Mouse (Mus musculus) monocyte, adult 5-6 weeks (primary cell): ENCODE results near the gene Csdc2. TPM values are rescaled to one million over a fixed set of nuclear protein-coding genes. Genes with fewer than 3 reads are reported as not detected.
A peak's percentile ranks its signal among the peaks of the same experiment; 100 is the strongest.

Source experiments
- ATAC-seq: fragments of 153-309, 156-312 bp; replicated peaks from 2 replicates; pipeline ENCODE4 v1.8.0; 2017; ENCODE audit warnings: mild to moderate bottlenecking; ENCODE audit not compliant: low TSS enrichment, insufficient number of reproducible peaks, severe bottlenecking, poor library complexity, low FRiP score
- total RNA-seq: library from RNA; stranded (forward); fragments of 200-1000, 200-491, 200-594 nt; gene quantifications from 3 replicates; pipeline ENCODE4 v1.2.3, GENCODE M21; 2017

The Csdc2 gene
- total RNA-seq, 1 experiment from 2014 or later, result not detected

- no peak for ATAC-seq
These were observed 15.9 kb upstream of the Csdc2 start for GRCm38 (mm10) chr15:81920546-81921217.

GRCm38 (mm10) chr15:81921255-81921654 is 15.3 kb upstream of the Csdc2 start:
- no peak for ATAC-seq

DNA sequence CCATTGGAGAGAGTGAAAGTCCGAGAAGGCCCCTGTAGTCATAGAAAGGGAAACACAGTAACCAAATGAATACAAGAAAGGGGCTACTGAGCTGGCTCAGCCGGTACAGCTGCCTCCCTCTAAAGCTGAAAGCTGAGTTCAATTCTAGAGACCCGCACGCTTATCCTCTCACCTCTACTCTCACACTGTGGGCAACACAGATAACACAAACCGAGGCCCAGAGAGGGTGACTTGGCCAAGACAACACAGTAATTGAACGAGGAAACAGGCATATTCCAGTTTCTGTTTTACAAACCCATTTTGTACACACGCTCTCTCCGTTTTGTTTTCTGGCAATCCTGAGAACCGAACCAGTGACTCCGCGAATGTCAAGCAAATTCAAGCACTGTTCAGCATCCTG is 11.6 kb upstream of the Csdc2 start:
- no peak for ATAC-seq

DNA sequence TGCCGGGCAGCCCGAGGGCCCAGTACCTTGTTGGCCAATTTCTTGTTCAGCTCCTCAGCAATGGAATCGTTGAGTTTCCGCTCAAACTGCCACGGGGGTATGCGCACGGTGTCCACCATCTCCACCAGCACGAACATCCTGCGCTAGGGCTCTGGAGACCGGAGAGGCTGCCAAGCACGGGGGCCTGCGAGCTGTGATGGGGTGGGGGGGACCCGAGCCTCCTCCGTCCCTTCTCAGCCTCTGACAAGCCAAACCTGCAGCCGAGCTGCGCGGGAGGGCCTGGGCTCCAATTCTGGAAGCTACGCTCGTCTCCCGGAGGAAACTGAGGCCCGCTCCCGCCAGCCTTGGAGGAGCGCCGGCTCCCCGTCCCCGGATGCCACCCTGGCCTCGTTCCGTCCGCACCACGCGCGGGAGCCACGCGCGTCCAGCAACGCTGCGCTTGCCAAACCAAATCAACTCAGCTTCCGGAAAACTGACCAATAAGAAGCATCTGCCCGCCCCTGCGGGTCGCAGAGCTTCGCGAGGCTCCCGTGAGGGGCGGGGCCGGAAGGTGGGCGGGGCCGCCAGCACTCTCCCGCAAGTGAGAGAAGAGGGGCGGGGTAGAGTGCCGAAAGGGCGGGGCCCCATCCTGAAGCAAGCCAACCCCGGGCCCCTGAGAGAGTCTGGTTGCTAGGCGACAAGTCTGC is 10.7 kb upstream of the Csdc2 start, which contains the start of gene Polr3h:
Gene Polr3h (minus strand): TSS at position 481 of the 686 bp plus-strand sequence.
- ATAC-seq, result peak; percentile 82

- ATAC-seq, result no peak
These were observed 10.1 kb upstream of the Csdc2 start for GRCm38 (mm10) chr15:81926446-81926822.

- no peak for ATAC-seq
These were observed 8.8 kb upstream of the Csdc2 start for GRCm38 (mm10) chr15:81927741-81928140.

- peak; percentile 32 for ATAC-seq
These were observed 8.3 kb upstream of the Csdc2 start for GRCm38 (mm10) chr15:81928277-81928676.

DNA sequence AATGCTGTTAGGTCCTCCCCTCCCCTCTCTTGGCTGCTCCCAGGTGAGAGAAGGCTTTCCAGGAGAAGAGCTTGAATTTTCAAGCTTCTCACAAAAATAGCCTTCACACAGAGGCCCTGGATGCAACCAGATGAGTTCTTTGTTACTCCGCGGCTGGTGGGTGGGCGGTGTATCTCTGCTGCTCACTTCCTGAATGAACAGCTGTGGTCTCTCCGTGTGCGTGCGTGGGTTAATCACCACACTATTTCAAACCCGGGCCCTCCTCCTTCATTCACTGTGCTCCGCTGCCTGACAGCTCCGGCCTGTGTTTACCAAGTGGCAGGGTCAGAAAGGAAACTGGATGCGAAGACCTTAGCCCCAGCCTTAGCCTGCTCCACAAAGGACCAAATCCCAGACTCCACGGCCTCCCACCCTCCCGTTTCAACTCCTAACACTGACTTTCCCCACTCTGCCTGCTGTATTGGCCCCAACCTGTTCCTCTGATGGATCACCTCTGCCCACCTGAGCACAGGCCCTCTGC is 3.5 kb upstream of the Csdc2 start:
- no peak for ATAC-seq

GRCm38 (mm10) chr15:81933986-81934385 is 2.6 kb upstream of the Csdc2 start:
- peak; percentile 52 for ATAC-seq

DNA sequence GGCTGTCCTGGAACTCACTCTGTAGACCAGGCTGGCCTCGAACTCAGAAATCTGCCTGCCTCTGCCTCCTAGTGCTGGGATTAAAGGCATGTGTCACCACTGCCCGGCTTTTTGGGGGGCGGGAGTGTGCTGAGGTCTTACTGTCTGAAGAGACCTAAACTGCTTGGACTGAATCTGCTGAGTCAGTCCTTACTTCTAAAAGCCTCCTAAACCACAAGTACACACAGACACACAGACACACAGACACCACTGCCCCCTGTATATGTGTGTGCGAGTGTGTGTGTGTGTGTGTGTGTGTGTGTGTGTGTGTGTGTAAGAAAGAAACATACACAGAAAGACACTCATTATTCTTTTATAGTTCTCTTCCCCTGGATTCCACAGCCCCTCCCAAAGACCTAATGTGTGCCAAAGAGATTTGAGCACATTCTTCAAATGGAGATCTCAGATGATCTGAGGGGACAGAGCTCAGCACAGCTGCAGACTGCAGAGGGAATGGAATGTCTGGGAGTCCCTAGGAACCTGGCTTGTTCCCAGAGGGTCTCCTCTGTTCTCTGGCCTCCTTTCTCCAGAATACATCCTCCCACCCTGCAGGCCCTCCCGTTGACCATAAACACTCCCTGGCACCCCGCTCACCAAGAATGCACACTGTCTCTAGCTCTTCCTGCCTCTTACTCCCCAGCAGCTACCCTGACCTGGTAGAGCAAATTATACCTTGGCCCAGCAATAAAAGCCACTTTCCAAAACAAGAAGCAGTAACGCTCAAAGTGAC is 506 bp upstream of the Csdc2 start:
- ATAC-seq, result no peak

DNA sequence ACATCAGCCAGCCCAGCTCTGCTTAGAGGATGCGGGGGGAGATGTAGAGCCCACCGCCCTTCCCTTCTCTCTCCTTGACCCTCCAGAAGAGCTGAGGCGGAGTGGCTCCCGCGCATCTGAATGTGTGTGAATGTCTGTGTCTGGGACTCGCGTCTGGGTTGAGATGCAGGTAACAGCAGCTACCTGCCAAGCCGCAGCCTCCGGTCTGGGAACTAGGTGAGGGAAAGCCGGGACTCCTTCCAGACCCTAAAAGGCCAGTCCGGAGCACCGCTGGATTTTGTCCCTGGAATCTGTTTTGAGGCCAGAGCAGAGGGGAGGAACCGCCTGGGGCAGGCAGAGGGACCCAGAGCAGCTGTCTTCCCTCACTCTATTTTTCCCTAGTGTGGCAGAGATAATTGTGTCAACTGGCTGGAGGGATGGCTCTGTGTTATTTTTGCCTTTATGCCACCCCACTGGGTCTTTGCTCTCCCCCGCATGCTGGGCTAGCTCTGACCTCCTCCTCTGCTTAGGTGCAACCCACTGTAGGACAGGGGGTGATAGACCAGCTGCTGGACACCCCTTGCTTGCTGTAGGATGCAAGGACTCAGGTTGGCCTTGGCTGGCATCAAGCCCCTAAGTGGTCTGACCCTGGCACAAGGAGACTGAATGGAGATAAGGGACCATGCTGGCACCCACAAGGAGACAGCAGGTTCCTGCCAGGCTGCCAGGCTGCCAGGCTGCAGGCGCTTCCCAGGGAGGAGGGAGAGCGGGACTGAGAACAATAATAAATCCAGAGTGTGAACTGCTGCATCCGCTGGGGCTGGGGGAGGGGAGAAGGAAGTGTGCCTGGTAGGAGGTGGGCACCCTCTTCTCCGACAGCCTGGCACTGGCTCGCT is 776 bp downstream of the Csdc2 start:
- no peak for ATAC-seq

GRCm38 (mm10) chr15:81938246-81938645 is 1.7 kb downstream of the Csdc2 start:
- ATAC-seq, result no peak

DNA sequence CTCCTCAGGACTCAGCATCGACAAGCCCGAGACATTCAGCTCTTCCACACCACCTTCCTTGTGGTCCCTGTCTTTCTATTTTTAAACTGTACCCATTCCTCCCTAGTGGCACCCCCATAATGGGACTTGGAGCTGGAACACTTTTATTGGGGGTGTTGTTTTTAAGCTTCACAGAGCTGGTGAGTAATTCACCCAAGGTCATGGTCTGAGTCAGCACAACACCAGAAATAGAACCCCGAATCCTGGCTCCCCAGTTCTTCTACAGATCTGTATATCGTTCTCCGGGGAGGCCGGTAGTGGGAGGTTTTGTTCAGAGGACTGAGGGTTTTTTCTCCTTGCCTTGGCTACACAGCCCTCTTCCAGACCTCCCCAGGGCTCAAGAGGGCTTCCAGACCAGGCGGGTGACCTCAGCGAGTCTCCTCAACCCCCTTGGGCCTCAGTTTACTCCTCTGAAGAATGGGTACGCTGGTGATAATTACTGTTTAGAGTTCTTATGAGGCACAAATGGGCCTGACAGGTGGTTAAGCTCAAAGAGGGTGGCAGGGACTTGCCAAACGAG is 2.7 kb downstream of the Csdc2 start:
- no peak for ATAC-seq

GRCm38 (mm10) chr15:81939774-81940173 is 3.2 kb downstream of the Csdc2 start:
- no peak for ATAC-seq

- no peak for ATAC-seq
These were observed 3.7 kb downstream of the Csdc2 start for GRCm38 (mm10) chr15:81940219-81940618.

DNA sequence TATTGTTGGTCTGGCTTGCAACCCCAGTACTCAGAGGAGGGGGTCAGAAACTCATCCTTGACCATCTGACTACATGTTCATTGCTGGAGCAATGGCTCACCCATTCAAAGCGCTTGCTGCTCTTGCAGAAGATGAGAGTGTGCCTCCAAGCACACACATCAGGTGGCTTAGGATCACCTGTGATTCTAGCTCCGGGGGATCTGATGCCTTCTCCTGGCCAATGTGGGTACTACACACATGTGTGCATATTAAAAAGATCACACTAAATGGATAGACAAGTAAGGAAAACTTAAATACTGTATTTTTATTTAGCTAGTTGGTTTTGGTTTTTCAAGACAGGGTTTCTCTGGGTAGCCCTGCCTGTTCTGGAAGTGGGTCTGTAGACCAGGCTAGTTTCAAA is 4.5 kb downstream of the Csdc2 start:
- ATAC-seq, result no peak

DNA sequence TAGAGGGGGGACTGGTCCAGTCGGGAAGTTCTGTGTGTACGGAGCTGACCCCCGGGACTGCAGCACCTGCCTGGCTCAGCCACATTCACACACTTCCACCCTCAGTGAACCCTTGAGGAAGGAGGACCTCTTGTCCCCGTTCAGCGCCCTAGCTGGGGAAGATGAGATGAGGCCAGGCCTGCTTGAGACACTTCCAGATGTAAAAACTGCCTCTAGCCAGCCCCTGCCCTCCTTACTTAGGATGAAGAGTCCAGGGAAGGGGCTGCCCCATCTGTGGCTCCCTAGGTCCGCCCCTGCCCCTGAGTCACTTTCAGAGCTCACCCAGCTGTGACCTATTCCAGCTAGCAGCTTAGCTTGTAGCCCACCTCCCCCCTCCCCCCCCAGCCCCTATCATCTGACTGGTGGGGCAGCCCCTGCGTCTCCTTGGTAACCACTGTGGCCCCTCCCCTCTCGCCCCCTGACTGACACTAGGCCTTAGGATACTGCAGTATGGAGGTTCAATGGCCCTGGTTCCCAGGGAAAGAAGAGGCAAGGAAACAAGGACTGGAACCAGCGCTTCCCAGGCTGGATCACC is 6.7 kb downstream of the Csdc2 start:
- ATAC-seq, result no peak

- ATAC-seq, result no peak
These were observed 12.5 kb downstream of the Csdc2 start for GRCm38 (mm10) chr15:81949076-81949475.
